Mouse (Mus musculus): ENCODE results near the gene Nrxn1.
A peak's percentile ranks its signal among the peaks of the same experiment; 100 is the strongest.
"Not testable (repeated sequence)": the region's sequence is repeated elsewhere in the genome, so short reads cannot be mapped to it uniquely, and the experiment has no call there.

Nrxn1 gene

GRCm38 (mm10) chr17:90550415-90550814 lies 542.5 kb downstream of the Nrxn1 start:
- peak; percentile 34 for DNase-seq

- DNase-seq, result no peak
These were observed 546.1 kb downstream of the Nrxn1 start for GRCm38 (mm10) chr17:90546806-90547205.

GRCm38 (mm10) chr17:90544639-90545259 lies 548.1 kb downstream of the Nrxn1 start:
- no peak for DNase-seq

GRCm38 (mm10) chr17:90543986-90544638 lies 548.8 kb downstream of the Nrxn1 start:
- no peak for DNase-seq

GRCm38 (mm10) chr17:90531443-90531842 lies 561.4 kb downstream of the Nrxn1 start:
- peak; percentile 36 for DNase-seq

- DNase-seq, result no peak
These were observed 586.8 kb downstream of the Nrxn1 start for GRCm38 (mm10) chr17:90506026-90506425.

GRCm38 (mm10) chr17:90503999-90504398 lies 588.9 kb downstream of the Nrxn1 start:
- DNase-seq, result not testable (repeated sequence)

GRCm38 (mm10) chr17:90501023-90501675 lies 591.7 kb downstream of the Nrxn1 start:
- DNase-seq, result peak; percentile 81

- no peak for DNase-seq
These were observed 613.2 kb downstream of the Nrxn1 start for GRCm38 (mm10) chr17:90479531-90480250.

GRCm38 (mm10) chr17:90456748-90457147 lies 636.1 kb downstream of the Nrxn1 start:
- DNase-seq, result no peak

- DNase-seq, result peak; percentile 69
These were observed 637.0 kb downstream of the Nrxn1 start for GRCm38 (mm10) chr17:90455904-90456303.

- DNase-seq, result peak; percentile 54
These were observed 637.5 kb downstream of the Nrxn1 start for GRCm38 (mm10) chr17:90455409-90455775.

GRCm38 (mm10) chr17:90454738-90455408 lies 638.0 kb downstream of the Nrxn1 start:
- peak; percentile 65 for DNase-seq

- DNase-seq, result peak; percentile 83
These were observed 638.5 kb downstream of the Nrxn1 start for GRCm38 (mm10) chr17:90454356-90454737.

- no peak for DNase-seq
These were observed 639.6 kb downstream of the Nrxn1 start for GRCm38 (mm10) chr17:90453280-90453679.

GRCm38 (mm10) chr17:90452770-90453169 lies 640.1 kb downstream of the Nrxn1 start:
- peak; percentile 45 for DNase-seq

- no peak for DNase-seq
These were observed 641.5 kb downstream of the Nrxn1 start for GRCm38 (mm10) chr17:90451384-90451783.

- no peak for DNase-seq
These were observed 649.8 kb downstream of the Nrxn1 start for GRCm38 (mm10) chr17:90443067-90443466.

- peak; percentile 57 for DNase-seq
These were observed 657.0 kb downstream of the Nrxn1 start for GRCm38 (mm10) chr17:90435836-90436235.

GRCm38 (mm10) chr17:90435371-90435770 lies 657.5 kb downstream of the Nrxn1 start:
- DNase-seq, result no peak

GRCm38 (mm10) chr17:90430211-90430610 lies 662.7 kb downstream of the Nrxn1 start:
- no peak for DNase-seq

- peak; percentile 75 for DNase-seq
These were observed 666.9 kb downstream of the Nrxn1 start for GRCm38 (mm10) chr17:90425974-90426373.

GRCm38 (mm10) chr17:90422591-90422990 lies 670.3 kb downstream of the Nrxn1 start:
- peak; percentile 71 for DNase-seq

Measured in cerebellum, adult 8-10 months (tissue).